Mouse (Mus musculus) heart, postnatal 0 days (tissue): Measurements from ENCODE around the gene Ebf4.

Experiments used
- CTCF ChIP-seq: IDR thresholded peaks from 2 replicates; pipeline ENCODE4 v1.5.1; 2016; ENCODE audit warnings: antibody characterized with exemption, control low read depth, low read depth
- EP300 ChIP-seq: IDR thresholded peaks from 2 replicates; pipeline ENCODE4 v1.6.1; 2016; ENCODE audit warnings: antibody characterized with exemption, low read depth

- TF ChIP-seq CTCF (no peak), EP300 (no peak)
Observed at GRCm38 (mm10) chr2:130297580-130297979, 2.6 kb downstream of the Ebf4 start.
